Mouse (Mus musculus): ENCODE results near the gene Bnc2. TPM values are rescaled to one million over a fixed set of nuclear protein-coding genes. Genes with fewer than 3 reads are reported as not detected.

Bnc2 gene
- total and polyA plus RNA-seq, 2 experiments from 2014 or later = 0.93 to 4.3 TPM

GRCm38 (mm10) chr4:84668949-84669605 is 6.0 kb downstream of the Bnc2 start:
- 70% methylated on average over 12 of the region's 12 CpGs for WGBS
- TF ChIP-seq EP300 (IDR thresholded peaks at IDR 0.05; ENCODE audit: low read depth) (no peak), CTCF (IDR thresholded peaks at IDR 0.05; ENCODE audit: low read depth) (no peak)
- Histone ChIP-seq H3K27ac (ENCODE audit: low read depth) (no peak overlapping the region), H3K9me3 (replicated peaks; ENCODE audit: control insufficient read depth, low read length) (no peaks in the 10 kb centered on the region), H3K4me2 (ENCODE audit: low read depth, low read length) (no peak overlapping the region), H3K4me1 (ENCODE audit: control insufficient read depth, insufficient read depth) (no peaks in the 10 kb centered on the region), H3K4me3 (ENCODE audit: low read depth, low read length) (no peak overlapping the region), H3K9ac (replicated peaks; ENCODE audit: low read depth, low read length) (no peak overlapping the region), H3K27me3 (ENCODE audit: control insufficient read depth, insufficient read depth, low read length) (peaks cover 46% of the 10 kb centered on the region), H3K36me3 (replicated peaks; ENCODE audit: control insufficient read depth, insufficient read depth, low read length) (no peaks in the 10 kb centered on the region)
- ATAC-seq (ENCODE audit: insufficient read depth, low read depth) = no peak
- no peak for DNase-seq (ENCODE audit: low spot score)

GRCm38 (mm10) chr4:84668226-84668625 is 6.8 kb downstream of the Bnc2 start:
- H3K27me3 ChIP-seq (ENCODE audit: control insufficient read depth, insufficient read depth, low read length) = peaks cover 38% of the 10 kb centered on the region
- no peak overlapping the region for H3K27ac ChIP-seq (ENCODE audit: low read depth)
- no peak overlapping the region for H3K4me3 ChIP-seq (ENCODE audit: low read depth, low read length)
- no peak for TF ChIP-seq EP300 (IDR thresholded peaks at IDR 0.05; ENCODE audit: low read depth)
- TF ChIP-seq CTCF (IDR thresholded peaks at IDR 0.05; ENCODE audit: low read depth) = no peak
- H3K9me3 ChIP-seq (replicated peaks; ENCODE audit: control insufficient read depth, low read length) = no peaks in the 10 kb centered on the region
- no peak for DNase-seq (ENCODE audit: low spot score)
- ATAC-seq (ENCODE audit: insufficient read depth, low read depth) = no peak
- H3K9ac ChIP-seq (replicated peaks; ENCODE audit: low read depth, low read length) = no peak overlapping the region
- no peak overlapping the region for H3K4me2 ChIP-seq (ENCODE audit: low read depth, low read length)
- no peaks in the 10 kb centered on the region for H3K36me3 ChIP-seq (replicated peaks; ENCODE audit: control insufficient read depth, insufficient read depth, low read length)
- no peaks in the 10 kb centered on the region for H3K4me1 ChIP-seq (ENCODE audit: control insufficient read depth, insufficient read depth)
- WGBS = 78% methylated on average over 5 of the region's 5 CpGs

GRCm38 (mm10) chr4:84662228-84663065 is 12.6 kb downstream of the Bnc2 start:
- Histone ChIP-seq H3K27ac (ENCODE audit: low read depth) (no peak overlapping the region), H3K9me3 (replicated peaks; ENCODE audit: control insufficient read depth, low read length) (no peaks in the 10 kb centered on the region), H3K4me2 (ENCODE audit: low read depth, low read length) (no peak overlapping the region), H3K9ac (replicated peaks; ENCODE audit: low read depth, low read length) (no peak overlapping the region), H3K27me3 (ENCODE audit: control insufficient read depth, insufficient read depth, low read length) (no peaks in the 10 kb centered on the region), H3K4me3 (ENCODE audit: low read depth, low read length) (no peak overlapping the region), H3K36me3 (replicated peaks; ENCODE audit: control insufficient read depth, insufficient read depth, low read length) (no peaks in the 10 kb centered on the region), H3K4me1 (ENCODE audit: control insufficient read depth, insufficient read depth) (no peaks in the 10 kb centered on the region)
- 81% methylated on average over 5 of the region's 5 CpGs for WGBS
- DNase-seq (ENCODE audit: low spot score) (no peak), ATAC-seq (ENCODE audit: insufficient read depth, low read depth) (no peak)
- TF ChIP-seq CTCF (IDR thresholded peaks at IDR 0.05; ENCODE audit: low read depth) (no peak), EP300 (IDR thresholded peaks at IDR 0.05; ENCODE audit: low read depth) (no peak)

DNA sequence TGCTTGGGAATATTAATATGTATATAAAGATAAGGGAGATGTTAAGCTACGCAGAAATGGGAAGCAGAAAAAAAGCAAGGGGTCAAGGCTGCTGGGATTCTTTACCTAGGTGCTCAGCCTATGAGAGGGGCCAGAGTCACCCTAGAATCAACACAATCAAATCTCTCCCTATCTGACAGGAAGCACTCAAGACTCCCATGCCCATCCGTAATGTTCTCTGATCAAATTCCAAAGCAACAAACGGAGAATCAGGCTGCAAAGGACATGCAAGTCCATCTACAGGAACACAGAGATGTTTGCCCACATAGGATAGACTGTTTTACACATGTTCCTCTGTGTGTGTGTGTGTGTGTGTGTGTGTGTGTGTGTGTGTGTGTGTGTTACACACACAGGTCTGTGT is 13.7 kb downstream of the Bnc2 start:
- TF ChIP-seq CTCF (IDR thresholded peaks at IDR 0.05; ENCODE audit: low read depth) (no peak), EP300 (IDR thresholded peaks at IDR 0.05; ENCODE audit: low read depth) (no peak)
- Histone ChIP-seq H3K4me2 (ENCODE audit: low read depth, low read length) (no peak overlapping the region), H3K4me3 (ENCODE audit: low read depth, low read length) (no peak overlapping the region), H3K27ac (ENCODE audit: low read depth) (no peak overlapping the region), H3K9ac (replicated peaks; ENCODE audit: low read depth, low read length) (no peak overlapping the region), H3K4me1 (ENCODE audit: control insufficient read depth, insufficient read depth) (no peaks in the 10 kb centered on the region), H3K27me3 (ENCODE audit: control insufficient read depth, insufficient read depth, low read length) (no peaks in the 10 kb centered on the region), H3K9me3 (replicated peaks; ENCODE audit: control insufficient read depth, low read length) (no peaks in the 10 kb centered on the region), H3K36me3 (replicated peaks; ENCODE audit: control insufficient read depth, insufficient read depth, low read length) (no peaks in the 10 kb centered on the region)
- ATAC-seq (ENCODE audit: insufficient read depth, low read depth) (no peak), DNase-seq (ENCODE audit: low spot score) (no peak)
- 56% methylated on average over 3 of the region's 3 CpGs for WGBS

GRCm38 (mm10) chr4:84651786-84652185 is 23.3 kb downstream of the Bnc2 start:
- H3K4me2 ChIP-seq (ENCODE audit: low read depth, low read length) = no peak overlapping the region
- H3K9me3 ChIP-seq (replicated peaks; ENCODE audit: control insufficient read depth, low read length) = no peaks in the 10 kb centered on the region
- no peaks in the 10 kb centered on the region for H3K27me3 ChIP-seq (ENCODE audit: control insufficient read depth, insufficient read depth, low read length)
- no peak for TF ChIP-seq EP300 (IDR thresholded peaks at IDR 0.05; ENCODE audit: low read depth)
- TF ChIP-seq CTCF (IDR thresholded peaks at IDR 0.05; ENCODE audit: low read depth) = no peak
- ATAC-seq (ENCODE audit: insufficient read depth, low read depth) = no peak
- no peaks in the 10 kb centered on the region for H3K4me1 ChIP-seq (ENCODE audit: control insufficient read depth, insufficient read depth)
- no peaks in the 10 kb centered on the region for H3K36me3 ChIP-seq (replicated peaks; ENCODE audit: control insufficient read depth, insufficient read depth, low read length)
- WGBS = 56% methylated on average over 8 of the region's 8 CpGs
- H3K27ac ChIP-seq (ENCODE audit: low read depth) = no peak overlapping the region
- no peak for DNase-seq (ENCODE audit: low spot score)
- H3K9ac ChIP-seq (replicated peaks; ENCODE audit: low read depth, low read length) = no peak overlapping the region
- H3K4me3 ChIP-seq (ENCODE audit: low read depth, low read length) = no peak overlapping the region
